Mouse (Mus musculus) adrenal gland, postnatal 14 days (tissue): ENCODE measurements around the gene Tnpo2. TPM values are rescaled to one million over a fixed set of nuclear protein-coding genes. Genes with fewer than 3 reads are reported as not detected.

Source experiments
- microRNA-seq, 2 experiments: library from miRNA; unstranded; fragments of <30 nt; microRNA quantifications; one replicate each; pipeline ENCODE4 v1.2.0; 2021
- total RNA-seq: library from RNA; stranded (reverse); gene quantifications from 2 replicates; pipeline ENCODE4 v1.2.3, GENCODE M21; 2021

Gene Tnpo2
- total RNA-seq, 1 experiment from 2014 or later: 67.8 TPM

Small RNA genes within 50 kb of the gene (microRNA-seq; reads per million reads assigned to microRNA genes)
- 0 to 1.3 reads per million in 2 experiments for gene Mir7070

Other genes starting within 250 kb of the Tnpo2 start
- 124 and 125 TPM in 2 replicates for gene Nfix, start 236.6 kb upstream of the Tnpo2 start, total RNA-seq
- gene Dand5, start 214.1 kb upstream of the Tnpo2 start, total RNA-seq: 7.1 and 7.4 TPM in 2 replicates
- 44.4 and 45.7 TPM in 2 replicates for gene Gadd45gip1, start 205.4 kb upstream of the Tnpo2 start, total RNA-seq
- 108 TPM in 2 replicates for gene Rad23a, start 196.2 kb upstream of the Tnpo2 start, total RNA-seq
- gene Calr, start 190.0 kb upstream of the Tnpo2 start, total RNA-seq: 521 and 554 TPM in 2 replicates
- gene Farsa, start 179.9 kb upstream of the Tnpo2 start, total RNA-seq: 55.2 and 63.4 TPM in 2 replicates
- 17.4 and 17.6 TPM in 2 replicates for gene Syce2, start 164.8 kb upstream of the Tnpo2 start, total RNA-seq
- 55.4 and 84.8 TPM in 2 replicates for gene Gcdh, start 143.0 kb upstream of the Tnpo2 start, total RNA-seq
- gene Klf1, start 135.0 kb upstream of the Tnpo2 start, total RNA-seq: 0.56 and 5.1 TPM in 2 replicates
- gene Dnase2a, start 128.4 kb upstream of the Tnpo2 start, total RNA-seq: 8.3 and 11.0 TPM in 2 replicates
- 1.2 and 3.1 TPM in 2 replicates for gene Mast1, start 99.6 kb upstream of the Tnpo2 start, total RNA-seq
- gene Rtbdn, start 89.9 kb upstream of the Tnpo2 start, total RNA-seq: not detected in 2 replicates
- gene Gm49661, start 67.5 kb upstream of the Tnpo2 start, total RNA-seq: 2.1 TPM in 1 of 2 replicates, not detected in the other
- gene Prdx2, start 67.3 kb upstream of the Tnpo2 start, total RNA-seq: 532 and 572 TPM in 2 replicates
- gene Rnaseh2a, start 67.1 kb upstream of the Tnpo2 start, total RNA-seq: 88.3 and 96.4 TPM in 2 replicates
- gene Junb, start 58.2 kb upstream of the Tnpo2 start, total RNA-seq: 58.3 and 211 TPM in 2 replicates
- 5.8 and 6.9 TPM in 2 replicates for gene Hook2, start 46.3 kb upstream of the Tnpo2 start, total RNA-seq
- not detected in 2 replicates for gene Best2, start 22.4 kb upstream of the Tnpo2 start, total RNA-seq
- gene Asna1, start 11.6 kb upstream of the Tnpo2 start, total RNA-seq: 91.4 and 94.7 TPM in 2 replicates
- 154 and 161 TPM in 2 replicates for gene Trir, start 10.1 kb upstream of the Tnpo2 start, total RNA-seq
- gene Fbxw9, start 23.1 kb downstream of the Tnpo2 start, total RNA-seq: 18.0 and 18.4 TPM in 2 replicates
- not detected in 2 replicates for gene Gm5741, start 31.1 kb downstream of the Tnpo2 start, total RNA-seq
- gene Dhps, start 34.8 kb downstream of the Tnpo2 start, total RNA-seq: 28.7 and 40.6 TPM in 2 replicates
- 68.3 and 70.3 TPM in 2 replicates for gene Wdr83os, start 43.8 kb downstream of the Tnpo2 start, total RNA-seq
- gene Wdr83, start 44.4 kb downstream of the Tnpo2 start, total RNA-seq: 30.0 and 30.9 TPM in 2 replicates
- 49.8 and 56.3 TPM in 2 replicates for gene Man2b1, start 46.4 kb downstream of the Tnpo2 start, total RNA-seq
- 2.0 and 2.8 TPM in 2 replicates for gene Zfp791, start 86.2 kb downstream of the Tnpo2 start, total RNA-seq
- gene Cks1brt, start 115.0 kb downstream of the Tnpo2 start, total RNA-seq: not detected in 2 replicates
- not detected in 2 replicates for gene Olfr371, start 189.1 kb downstream of the Tnpo2 start, total RNA-seq